21 mouse cellular contexts compared by ENCODE assay signal in genomic region chr13:43742677-43743076, GRCm38 (mm10). TPM values are rescaled to one million over a fixed set of nuclear protein-coding genes. Genes with fewer than 3 reads are reported as not detected.
DNase-seq lines count a peak whose midpoint lies in the region; ATAC-seq and TF ChIP-seq lines count a peak whose summit lies in the region.
"Had no signal": no experiment of that assay in that cellular context is flagged by ENCODE, and none has a peak within 500 bp of the region (broad histone marks: within the 10 kb centered on the region; RNA-seq: fewer than 3 reads in every experiment).

No protein-coding gene starts in this region.

- TF ChIP-seq POLR2A in heart, adult 2 months (IDR thresholded peaks at IDR 0.05; ENCODE audit: insufficient read depth, low read depth, low read length), result no peak
- no peak for TF ChIP-seq POLR2A in liver, adult 2 months (IDR thresholded peaks at IDR 0.05; ENCODE audit: extremely low read depth, insufficient read depth, low read length)
- no peak for TF ChIP-seq POLR2A in CH12.LX (IDR thresholded peaks at IDR 0.05; ENCODE audit: low read depth, low read length)

- TF ChIP-seq EP300 in heart, adult 2 months (IDR thresholded peaks at IDR 0.05; ENCODE audit: insufficient read depth, low read depth, low read length), result no peak
- no peak for TF ChIP-seq EP300 in CH12.LX (IDR thresholded peaks at IDR 0.05; ENCODE audit: low read length)

- H3K9ac ChIP-seq in heart, adult 2 months (ENCODE audit: low read depth, low read length), result no peak overlapping the region
- H3K9ac ChIP-seq in liver, adult 2 months (ENCODE audit: low read depth, low read length), result no peak overlapping the region
- H3K9ac ChIP-seq in CH12.LX (ENCODE audit: insufficient read depth, low read depth), result no peak overlapping the region
- H3K9ac ChIP-seq: heart, embryonic 13.5 days; limb, embryonic 12.5 days had no signal

- H3K4me2 ChIP-seq in CH12.LX (ENCODE audit: insufficient read depth, low read depth, poor library complexity, severe bottlenecking), result no peak overlapping the region
- H3K4me2 ChIP-seq: heart, embryonic 13.5 days; limb, embryonic 12.5 days had no signal

- in situ Hi-C loops in CH12.LX (cut with MboI; ENCODE audit: low pct_ligation_motif_present, low pct_unique_long_range_greater_than_20kb, low sequenced_read_pairs), result loop anchor here (25.0 kb wide), 1 partner anchor 380 kb away; the partner anchor contains the start of gene Sirt5

- TF ChIP-seq RAD21 in CH12.LX (IDR thresholded peaks at IDR 0.05; ENCODE audit: low read depth, low read length), result no peak; the same call in 1 of the 2 replicates

- dilution Hi-C loops in CH12.LX (cut with MboI; ENCODE audit: extremely low pct_ligation_motif_present, extremely low pct_unique_long_range_greater_than_20kb, low sequenced_read_pairs), result no loop called here

- no peak for DNase-seq in heart, adult 2 months
- DNase-seq in heart, postnatal 10 days, result no peak
- DNase-seq in liver, adult 2 months (ENCODE audit: extremely low read depth, low read depth, low spot score), result no peak
- DNase-seq in liver, result no peak
- no peak for DNase-seq in CH12.LX (ENCODE audit: extremely low read depth)
- DNase-seq in R1 (ENCODE audit: low read depth, low spot score), result peak; percentile 28
- no peak for DNase-seq in spleen, postnatal 10 days (ENCODE audit: low spot score in 2 of 2)
- DNase-seq: adrenal gland, postnatal 36 days; cerebellum, adult 2 months; heart, adult 11 months; kidney, adult 2 months; kidney, postnatal 25 days; lung, adult 18-20 months; lung, postnatal 36 days; right cerebral cortex, postnatal 4 days; thymus, adult 18-20 months had no signal

- no peak overlapping the region for H3K27ac ChIP-seq in heart, adult 2 months
- H3K27ac ChIP-seq in liver, adult 2 months (replicated peaks; ENCODE audit: insufficient read depth, low read depth, low read length), result no peak overlapping the region
- no peak overlapping the region for H3K27ac ChIP-seq in CH12.LX (ENCODE audit: insufficient read depth, low read depth)
- H3K27ac ChIP-seq: forebrain, embryonic 10.5 days; heart, embryonic 13.5 days; limb, embryonic 12.5 days; midbrain, embryonic 10.5 days had no signal

- H3K79me2 ChIP-seq in heart, adult 2 months (replicated peaks; ENCODE audit: control insufficient read depth, insufficient read depth, low read length), result no peaks in the 10 kb centered on the region
- H3K79me2 ChIP-seq in liver, adult 2 months (ENCODE audit: control insufficient read depth, insufficient read depth, low read length), result no peaks in the 10 kb centered on the region
- H3K79me2 ChIP-seq in CH12.LX (replicated peaks; ENCODE audit: control insufficient read depth, extremely low read depth, insufficient read depth, poor library complexity, severe bottlenecking), result no peaks in the 10 kb centered on the region

- no peaks in the 10 kb centered on the region for H3K4me1 ChIP-seq in heart, adult 2 months (ENCODE audit: control insufficient read depth, insufficient read depth, low read length)
- H3K4me1 ChIP-seq in liver, adult 2 months (ENCODE audit: control insufficient read depth, insufficient read depth, low read length), result no peaks in the 10 kb centered on the region
- peaks cover 10 to 52% of the 10 kb centered on the region in 2 experiments for H3K4me1 ChIP-seq in CH12.LX (ENCODE audit: control insufficient read depth in 1 of 2, insufficient read depth in 2 of 2)
- H3K4me1 ChIP-seq: limb, embryonic 12.5 days had no signal

- 74% methylated on average over 3 of the region's 3 CpGs for WGBS in heart, adult 2 months
- WGBS in liver, adult 2 months, result 65% methylated on average over 3 of the region's 3 CpGs

- H3K4me3 ChIP-seq in heart, adult 2 months, result no peak overlapping the region
- H3K4me3 ChIP-seq in liver, adult 2 months (ENCODE audit: insufficient read depth, low read depth, low read length), result no peak overlapping the region
- H3K4me3 ChIP-seq in CH12.LX (replicated peaks in 1 of 3; ENCODE audit: low read depth in 2 of 3, low read length in 2 of 3, poor library complexity in 1 of 3), result no peak overlapping the region
- H3K4me3 ChIP-seq: forebrain, embryonic 10.5 days; heart, embryonic 13.5 days; limb, embryonic 12.5 days; midbrain, embryonic 10.5 days had no signal

- TF ChIP-seq CTCF in heart, adult 2 months (IDR thresholded peaks at IDR 0.05), result peak; percentile 16; the same call in 1 of the 2 replicates
- TF ChIP-seq CTCF in liver, adult 2 months (IDR thresholded peaks at IDR 0.05; ENCODE audit: low read depth, low read length), result 0 out of 2 replicates have a peak, but pooled peaks have one; percentile 4
- peak; percentile 21 to 31; a peak in 3 of 4 replicates for TF ChIP-seq CTCF in CH12.LX (conservative IDR thresholded peaks at IDR 0.05 in 1 of 2, IDR thresholded peaks at IDR 0.05 in 1 of 2; ENCODE audit: low read depth in 2 of 2, low read length in 2 of 2)

- no peak for ATAC-seq in megakaryocyte-erythroid progenitor cell, adult 5-6 weeks (replicated peaks; ENCODE audit: low FRiP score, low TSS enrichment, poor library complexity, severe bottlenecking)

- intact Hi-C loops in heart, adult 2 months (cut with DNase I), result loop anchor here (5.0 kb wide), 1 partner anchor 560 kb away; no protein-coding TSS in a partner anchor
- intact Hi-C loops in heart, postnatal 10 days (cut with DNase I), result no loop called here

- H3K36me3 ChIP-seq in heart, adult 2 months (ENCODE audit: control insufficient read depth, insufficient read depth, low read length), result no peaks in the 10 kb centered on the region
- H3K36me3 ChIP-seq in liver, adult 2 months (ENCODE audit: control insufficient read depth, insufficient read depth, low read length), result no peaks in the 10 kb centered on the region
- H3K36me3 ChIP-seq in CH12.LX (replicated peaks in 1 of 2; ENCODE audit: control insufficient read depth in 1 of 2, insufficient read depth in 1 of 2, low read length in 1 of 2), result no peaks in the 10 kb centered on the region
- H3K36me3 ChIP-seq: forebrain, embryonic 10.5 days; heart, embryonic 13.5 days; limb, embryonic 12.5 days; midbrain, embryonic 10.5 days had no signal

- H3K27me3 ChIP-seq in heart, adult 2 months (ENCODE audit: control insufficient read depth, insufficient read depth, low read length), result no peaks in the 10 kb centered on the region
- H3K27me3 ChIP-seq in liver, adult 2 months (ENCODE audit: control insufficient read depth, insufficient read depth, low read length), result no peaks in the 10 kb centered on the region
- no peaks in the 10 kb centered on the region for H3K27me3 ChIP-seq in CH12.LX (replicated peaks)
- H3K27me3 ChIP-seq: heart, embryonic 13.5 days; limb, embryonic 12.5 days had no signal

- peaks cover 8% of the 10 kb centered on the region for H3K9me3 ChIP-seq in CH12.LX (replicated peaks; ENCODE audit: low read length)

TF ChIP-seq in CH12.LX, 34 proteins besides CTCF, POLR2A, EP300 and RAD21:
- no peak for TF ChIP-seq NRF1 (IDR thresholded peaks at IDR 0.05; ENCODE audit: low read depth, low read length)
- no peak for TF ChIP-seq TBP (conservative IDR thresholded peaks at IDR 0.05; ENCODE audit: low read depth, low read length)
- TF ChIP-seq ETS1 (conservative IDR thresholded peaks at IDR 0.05; ENCODE audit: low read depth, low read length), result no peak
- TF ChIP-seq RCOR1 (conservative IDR thresholded peaks at IDR 0.05; ENCODE audit: low read depth, low read length), result no peak
- TF ChIP-seq ZKSCAN1 (IDR thresholded peaks at IDR 0.05; ENCODE audit: borderline replicate concordance, low read depth, low read length), result no peak
- TF ChIP-seq POLR2AphosphoS2 (IDR thresholded peaks at IDR 0.05; ENCODE audit: low read depth, low read length), result no peak
- TF ChIP-seq NELFE (IDR thresholded peaks at IDR 0.05; ENCODE audit: low read depth, low read length), result no peak

RNA-seq across cellular contexts. Expression of gene Cd83, which starts 41.9 kb away (rescaled TPM):
- 1 to 10 TPM; 2.4 to 2.8 TPM for total RNA-seq in heart, adult 2 months (2021)
- 3.2 and 4.3 TPM in 2 replicates for polyA plus RNA-seq in heart, adult 2 months (2012; rRNA removed)
- total RNA-seq in heart, postnatal 10 days (2021), result 1 to 10 TPM; 2.4 to 3.7 TPM
- total RNA-seq in liver, adult 2 months (2014; rRNA removed), result 3.8 and 4.4 TPM in 2 replicates
- 0.40 and 0.73 TPM in 2 replicates for polyA plus RNA-seq in liver, adult 2 months (2012; rRNA removed)
- total RNA-seq in CH12.LX (2012; rRNA removed) (103 and 129 TPM in 2 replicates), CH12.LX (2014; rRNA removed) (298 and 307 TPM in 2 replicates)
- 106 and 109 TPM in 2 replicates for polyA plus RNA-seq in CH12.LX (2012; ENCODE audit: insufficient read length, low read depth)
- 0.32 TPM in 1 of 2 replicates, not detected in the other for total RNA-seq in megakaryocyte-erythroid progenitor cell, adult 5-6 weeks (2014; fragmentation: Nextera tagmentation)
- 0.38 TPM in 1 of 2 replicates, not detected in the other for total RNA-seq in megakaryocyte-erythroid progenitor cell, adult 5-6 weeks (2017)

Comparison
In these comparisons a context has a peak if more than half of its experiments do, and no peak if none do; other contexts are left out.
1. RNA of gene Cd83, which starts 41.9 kb away (total RNA-seq): 103 to 307 TPM in CH12.LX; 3.8 to 4.4 TPM in liver, adult 2 months, 2.4 to 3.7 TPM in heart, postnatal 10 days, 2.4 to 2.8 TPM in heart, adult 2 months and 0.32 to 0.38 TPM in megakaryocyte-erythroid progenitor cell, adult 5-6 weeks; every median in the first group is over 10 times any median in the second.
2. Peak in every context shown above with its lines, with median percentiles within 50 percentile points of each other: CTCF ChIP-seq.